Mouse (Mus musculus) adrenal gland, adult (tissue): Measurements from ENCODE around the gene Orc2.
A peak's percentile ranks its signal among the peaks of the same experiment; 100 is the strongest.

ENCODE experiments used
- DNase-seq, 2 experiments: peaks; one replicate each; pipeline ENCODE4 v3.0.0; 2022 to 2023; ENCODE audit warnings: low spot score in 1 of 2; ENCODE audit not compliant: inconsistent age in 2 of 2

Gene Orc2

DNA sequence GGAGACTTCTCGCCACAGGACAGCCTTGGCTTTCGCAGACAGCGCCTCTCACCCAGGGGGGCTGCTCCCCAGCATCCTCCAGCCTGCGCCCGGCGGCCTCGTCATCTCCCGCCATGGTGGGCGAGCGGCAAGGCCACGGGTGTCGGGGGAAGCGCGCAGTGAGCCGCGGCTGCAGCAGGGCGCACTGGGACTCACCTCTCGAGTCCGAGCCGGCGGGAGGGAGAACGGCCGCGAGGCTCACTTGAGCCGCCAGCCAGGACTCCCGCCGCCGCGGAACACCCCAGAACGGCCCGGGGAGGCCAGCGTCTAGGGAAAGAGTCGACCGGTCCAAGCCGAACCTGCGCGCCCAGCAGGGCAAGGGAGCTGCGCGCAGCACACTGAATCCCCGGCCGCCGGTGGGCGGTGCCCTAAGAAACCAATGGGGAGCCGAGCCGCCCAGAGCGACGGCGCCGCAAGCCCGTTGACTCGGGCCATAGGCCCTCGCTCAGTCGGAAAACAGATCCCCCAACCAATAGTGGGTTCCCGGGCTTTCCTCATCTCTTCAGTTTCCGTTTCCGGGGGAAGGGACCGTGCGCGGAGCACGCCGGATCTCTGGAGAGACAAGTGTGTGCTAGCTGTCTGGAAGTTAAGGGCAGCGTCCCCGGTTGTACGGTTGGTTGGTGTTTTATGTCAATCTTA is at the start of gene Orc2:
Gene Orc2 (minus strand): TSS at position 533 of the 678 bp plus-strand sequence.
- DNase-seq, result peak; percentile 94 to 97

DNA sequence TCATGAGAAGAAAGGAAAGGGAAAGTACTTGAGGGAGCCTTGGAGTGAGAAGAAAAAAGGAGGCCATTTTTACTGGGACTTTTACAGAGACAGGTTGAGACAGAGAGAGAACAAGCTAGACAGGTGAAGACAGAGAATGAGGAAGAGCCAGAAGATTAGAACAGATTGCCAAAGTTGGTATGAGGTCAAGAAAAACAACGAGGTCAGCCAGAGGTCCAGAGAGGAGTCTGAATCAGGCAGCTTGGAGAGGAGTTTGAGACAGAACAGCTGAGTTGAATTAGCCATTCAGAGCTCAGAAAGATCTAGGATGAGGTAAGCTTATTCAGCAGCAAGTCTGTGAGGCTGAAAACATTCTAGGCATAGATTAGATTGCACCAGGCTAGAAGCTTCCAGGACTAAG is 36.5 kb upstream of the Orc2 start:
- DNase-seq, result no peak

DNA sequence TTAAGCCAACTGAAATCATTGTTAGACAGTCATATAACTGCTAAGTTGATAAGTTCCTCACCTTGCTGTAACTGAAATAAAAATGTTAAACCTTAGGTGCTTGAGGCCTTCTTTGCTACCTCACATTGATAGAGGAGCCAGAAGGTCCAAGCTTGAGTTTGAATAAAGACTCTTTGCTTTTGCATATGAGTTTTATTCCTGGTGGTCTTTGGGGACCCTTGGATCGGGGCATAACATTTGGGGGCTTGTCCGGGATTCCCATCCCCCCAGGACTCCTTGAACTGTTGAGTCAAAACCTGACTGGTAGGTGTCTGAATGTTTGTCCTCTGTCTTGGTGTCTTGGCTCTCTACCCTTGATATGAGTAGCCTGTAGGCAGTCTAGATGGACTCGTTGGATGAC is 2.3 kb upstream of the Orc2 start:
- no peak for DNase-seq

DNA sequence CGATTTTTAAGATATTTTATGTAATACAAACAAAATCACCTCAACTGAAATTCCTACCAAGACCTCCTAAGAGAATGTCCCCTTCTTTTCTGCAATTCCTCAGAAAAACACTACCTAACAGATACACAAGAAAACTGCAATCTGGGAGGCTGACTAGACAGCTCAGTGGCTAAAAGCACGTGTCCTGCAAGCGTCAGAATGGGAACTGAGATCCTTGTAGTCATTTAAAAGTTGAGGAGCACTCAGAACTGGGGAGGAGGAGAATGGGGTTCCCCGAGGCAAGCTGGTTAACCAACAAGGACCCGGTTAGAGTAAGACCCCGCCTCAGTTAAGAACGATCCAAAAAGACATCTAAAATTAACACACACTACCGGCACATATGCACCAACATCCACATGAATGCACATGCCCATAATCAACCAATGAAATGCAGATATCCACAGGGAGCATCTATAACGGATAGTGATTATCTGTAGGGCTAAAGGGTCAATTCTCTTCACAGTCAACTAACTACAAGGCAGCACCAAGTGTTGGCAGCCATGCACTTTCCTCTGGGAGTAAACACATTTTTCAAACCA is 1.0 kb downstream of the Orc2 start:
- DNase-seq, result peak in 1 of 2 experiments; percentile 35

DNA sequence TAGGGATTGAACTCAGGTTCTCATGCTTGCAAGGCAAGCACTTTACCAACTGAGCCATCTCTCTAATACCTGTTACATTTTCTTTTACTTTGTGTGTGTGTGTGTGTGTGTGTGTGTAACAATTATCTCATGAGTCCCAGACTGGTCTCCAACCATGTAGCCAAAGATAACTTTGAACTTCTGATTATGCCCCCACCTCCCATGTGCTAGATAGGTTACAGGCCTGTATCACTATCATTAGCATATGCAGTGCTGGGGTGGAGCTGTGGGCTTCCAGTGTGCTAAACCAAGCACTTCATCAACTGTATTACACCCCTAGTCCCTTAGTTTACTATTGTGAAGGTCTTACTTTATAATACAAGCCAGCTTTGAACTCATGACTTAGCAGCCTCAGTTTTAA is 1.8 kb downstream of the Orc2 start:
- DNase-seq, result no peak

DNA sequence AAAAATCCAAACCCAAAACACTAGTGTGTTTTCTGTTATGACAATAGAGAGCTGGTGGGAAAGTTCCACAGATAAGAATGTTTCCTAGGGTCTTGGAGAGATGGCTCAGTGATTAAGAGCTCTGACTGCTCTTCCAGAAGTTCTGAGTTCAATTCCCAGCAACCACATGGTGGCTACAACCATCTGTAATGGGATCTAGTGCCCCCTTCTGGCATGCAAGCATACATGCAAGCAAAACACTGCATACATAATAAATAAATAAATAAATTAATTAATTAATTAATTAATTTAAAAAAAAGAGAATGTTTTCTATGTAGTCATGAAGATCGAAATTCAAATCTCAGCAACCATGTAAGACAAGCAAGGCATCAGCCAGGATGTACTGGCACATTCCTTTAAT is 6.2 kb downstream of the Orc2 start:
- no peak for DNase-seq

DNA sequence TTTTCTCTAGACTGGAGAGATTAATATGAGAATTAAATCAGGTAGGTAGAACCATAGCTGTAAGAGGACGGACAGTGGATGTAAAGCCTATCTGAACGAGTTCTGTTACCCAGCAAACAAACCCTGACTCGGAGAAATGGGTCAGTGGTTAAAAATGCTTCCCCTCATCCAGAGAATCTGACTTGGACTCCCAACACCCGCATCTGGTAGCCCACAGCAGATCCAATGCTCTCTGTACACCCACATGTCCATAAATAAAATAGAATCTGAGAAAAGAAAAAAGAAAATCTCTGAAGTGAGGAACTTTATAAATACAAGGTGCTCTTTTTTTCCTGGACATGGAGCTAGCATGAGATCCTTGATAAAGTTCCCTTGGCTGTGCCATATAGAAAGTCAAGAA is 7.2 kb downstream of the Orc2 start:
- DNase-seq, result no peak

DNA sequence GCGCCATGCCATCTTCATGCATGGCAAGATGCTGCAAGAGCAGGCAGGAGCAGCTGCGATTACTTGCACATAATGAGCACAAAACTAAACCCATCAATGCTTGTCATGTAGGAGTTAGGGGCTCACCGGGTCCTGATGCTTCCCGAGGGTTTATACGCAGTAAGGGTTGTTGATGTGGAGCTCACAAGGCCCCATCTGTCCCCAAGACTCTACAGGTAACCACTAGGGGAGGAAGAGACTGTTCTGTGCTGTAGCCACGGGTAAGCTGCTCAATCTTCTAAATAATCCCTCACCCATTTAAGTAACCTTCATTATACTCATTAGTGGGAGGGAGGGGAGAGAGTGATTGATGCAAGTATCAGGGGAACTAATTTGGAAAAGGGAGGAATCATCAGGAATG is 9.3 kb downstream of the Orc2 start:
- DNase-seq, result no peak

DNA sequence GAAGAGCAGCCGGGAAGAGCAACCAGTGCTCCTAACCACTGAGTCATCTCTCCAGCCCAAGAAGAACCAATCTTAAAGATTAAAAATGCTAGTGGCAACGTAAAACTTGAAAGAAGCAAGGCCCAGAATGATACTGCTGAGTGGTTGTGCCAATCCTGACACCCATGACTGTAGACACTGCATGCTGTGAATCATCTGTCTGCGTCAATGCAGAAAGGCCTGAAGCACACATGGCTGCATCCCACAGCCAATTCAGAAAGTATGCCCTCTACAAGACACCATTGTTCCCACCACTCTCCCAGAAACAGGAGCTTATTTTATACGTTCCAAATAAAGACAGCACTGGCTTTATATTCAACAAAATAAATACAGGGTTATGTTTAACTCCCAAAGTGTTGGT is 22.3 kb downstream of the Orc2 start:
- DNase-seq, result no peak

DNA sequence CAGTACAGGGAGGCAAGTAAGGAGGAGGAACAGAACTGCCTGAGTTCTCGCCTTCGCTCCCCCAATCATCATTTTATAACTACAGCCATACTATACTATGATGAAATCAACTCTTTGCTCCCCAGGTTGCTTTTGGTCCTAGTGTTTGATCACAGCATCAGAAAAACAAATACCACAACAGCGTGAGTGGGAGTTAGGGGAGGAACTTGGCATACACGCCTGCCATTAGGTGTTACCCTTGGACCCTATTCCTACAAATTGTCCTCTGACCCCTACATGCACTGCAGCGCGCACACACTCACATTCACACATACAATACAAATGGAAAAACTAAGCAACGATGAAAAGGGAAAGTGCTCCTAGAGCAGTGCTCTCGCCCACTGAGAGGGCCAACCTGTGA is 29.2 kb downstream of the Orc2 start:
- DNase-seq, result no peak

DNA sequence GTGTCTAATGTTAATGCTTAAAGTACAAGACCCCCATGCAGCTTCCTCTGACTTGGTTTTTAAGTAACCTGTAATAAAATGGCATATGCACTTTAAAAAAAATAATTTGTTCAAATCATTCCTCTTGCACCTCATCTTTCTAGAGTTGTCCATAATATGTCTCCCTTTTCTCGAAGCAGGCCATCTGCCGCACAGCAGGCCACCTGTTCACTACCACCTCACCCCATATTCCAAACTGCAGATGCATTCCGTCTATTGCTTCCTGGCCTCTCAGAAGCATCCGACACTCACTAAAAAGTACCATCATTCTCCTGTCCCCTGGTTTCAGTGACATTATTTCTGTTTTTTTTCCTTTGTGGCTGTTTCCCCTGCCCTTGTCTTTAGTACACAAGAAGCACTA is 39.3 kb downstream of the Orc2 start:
- no peak for DNase-seq

DNA sequence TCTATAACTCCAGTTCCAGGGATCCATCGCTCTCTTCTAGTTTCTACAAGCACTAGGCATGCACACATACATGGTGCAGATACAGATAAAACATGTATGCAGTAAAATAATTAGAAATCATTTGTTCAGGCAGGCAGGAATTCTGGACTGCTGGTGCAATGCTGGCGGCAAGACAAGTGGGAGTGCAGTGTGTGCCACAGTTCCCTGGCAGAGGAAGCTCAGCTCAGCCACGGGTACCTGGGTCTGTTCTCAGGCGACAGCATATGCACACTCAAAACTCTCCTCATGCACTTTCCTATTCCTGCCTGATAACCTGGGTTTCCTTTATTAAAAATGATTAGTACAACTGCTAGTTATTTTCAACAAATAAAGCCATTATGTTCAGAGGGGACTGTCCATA is 39.9 kb downstream of the Orc2 start:
- no peak for DNase-seq

DNA sequence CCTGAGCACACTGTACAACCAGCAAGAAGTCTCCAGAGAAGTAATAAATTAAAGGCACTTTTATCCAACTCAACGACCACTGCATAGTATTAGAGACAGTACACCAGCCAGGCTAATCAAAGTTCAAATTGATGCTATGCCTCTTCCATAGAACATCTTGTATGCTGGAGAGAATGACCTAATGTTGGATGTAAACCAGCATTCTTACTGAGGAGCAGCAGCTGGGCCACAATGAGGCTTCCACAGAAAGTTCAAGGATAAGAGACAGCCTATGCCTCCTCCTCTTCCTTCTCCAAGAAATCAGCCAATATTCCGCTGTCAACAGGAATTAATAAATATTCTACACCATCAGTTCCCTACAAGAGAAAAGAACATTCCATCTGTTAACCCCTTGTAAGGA is 41.0 kb downstream of the Orc2 start:
- no peak for DNase-seq

DNA sequence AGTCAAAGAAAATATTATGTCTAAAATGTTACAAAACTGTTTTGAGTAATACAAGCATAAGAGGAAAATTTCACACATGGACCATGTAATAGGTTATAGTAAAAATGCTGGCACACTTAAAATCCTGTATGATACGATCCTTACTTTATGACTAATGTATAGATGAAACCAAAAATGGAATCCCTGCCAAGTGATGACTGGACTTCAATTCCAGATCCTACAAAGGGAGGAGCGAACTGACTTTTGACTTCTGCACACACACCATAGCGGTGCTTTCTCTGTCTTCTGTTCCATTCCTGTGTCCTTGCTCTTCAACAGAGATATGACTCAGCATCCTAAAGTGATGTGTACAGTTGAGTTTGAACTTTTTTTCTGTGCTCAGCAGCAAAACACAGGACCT is 44.3 kb downstream of the Orc2 start:
- DNase-seq, result peak; percentile 30 to 72

DNA sequence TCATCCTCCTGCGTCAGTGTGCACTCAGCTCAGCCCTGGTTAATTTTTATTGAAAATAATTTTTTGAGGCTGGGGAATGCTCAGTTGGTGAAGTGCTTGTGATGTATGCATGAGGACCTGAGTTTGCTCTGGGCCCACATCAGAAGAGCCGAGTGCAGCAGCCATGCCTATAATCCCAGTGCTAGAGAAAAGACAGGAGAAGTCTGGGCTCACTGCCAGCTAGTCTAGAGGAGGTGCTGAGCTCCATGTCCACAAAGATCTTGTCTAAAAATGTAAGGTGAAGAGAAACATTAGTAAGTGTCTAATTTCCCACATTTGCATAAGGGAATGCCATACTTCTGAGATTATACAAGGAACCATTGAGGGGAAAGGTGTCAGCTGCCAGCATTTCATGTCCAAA is 46.0 kb downstream of the Orc2 start:
- DNase-seq, result peak in 1 of 2 experiments; percentile 41

DNA sequence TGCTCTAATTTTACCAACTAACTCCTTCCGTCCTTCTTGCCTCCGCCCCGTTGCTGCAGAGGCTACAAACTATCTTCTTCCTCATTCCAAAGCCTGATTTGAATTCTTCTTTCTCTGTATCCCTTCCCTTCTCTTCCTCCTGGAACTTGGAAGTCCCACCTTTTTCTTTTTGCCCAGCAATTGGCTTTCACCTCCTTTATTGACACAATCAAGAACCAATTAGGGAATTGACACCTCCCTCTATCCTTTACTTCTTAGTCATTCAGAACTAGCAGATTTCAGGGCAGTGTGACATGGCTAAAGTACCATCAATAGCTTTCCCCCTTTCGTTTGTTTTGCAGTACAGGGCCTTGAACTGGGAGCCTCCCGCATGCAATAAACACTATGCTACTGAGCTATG is 46.7 kb downstream of the Orc2 start:
- DNase-seq, result no peak

DNA sequence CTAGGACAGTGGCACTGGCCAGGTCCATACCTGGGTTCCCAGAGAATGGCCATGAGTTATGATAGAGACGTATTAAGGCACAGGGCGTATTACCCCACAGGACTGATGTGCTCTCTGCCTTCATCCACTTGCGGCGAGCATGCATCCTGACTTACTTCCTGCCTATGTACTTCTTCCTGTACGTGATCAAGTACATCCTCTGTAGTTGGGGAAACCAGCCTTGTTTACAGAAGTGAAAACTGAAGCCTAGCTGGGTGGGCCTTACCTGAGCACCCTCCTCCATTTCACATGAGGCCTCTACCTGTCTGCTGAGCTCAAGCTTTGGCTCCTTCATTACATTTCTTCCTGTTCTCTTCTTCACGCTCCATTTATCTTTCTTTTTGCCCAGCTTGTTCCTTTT is 50.6 kb downstream of the Orc2 start:
- no peak for DNase-seq

DNA sequence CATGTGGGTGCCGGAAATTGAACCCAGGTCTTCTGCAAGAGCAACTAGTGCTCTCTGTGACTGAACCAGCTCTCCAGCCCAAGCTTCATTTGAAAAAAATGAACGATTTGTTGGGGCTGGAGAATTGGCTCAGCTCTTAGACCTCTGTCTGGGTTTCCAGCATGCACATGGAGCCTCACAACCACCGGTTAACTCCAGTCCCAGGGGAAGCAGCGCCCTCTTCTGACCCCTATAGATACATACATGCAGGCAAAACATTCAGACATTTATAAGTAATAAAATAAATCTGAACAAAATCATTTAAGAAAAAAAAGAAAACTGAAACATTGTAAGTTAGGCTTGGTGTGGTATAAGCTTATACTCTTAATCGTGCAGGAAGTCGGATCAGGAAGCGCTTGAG is 56.5 kb downstream of the Orc2 start:
- DNase-seq, result no peak

DNA sequence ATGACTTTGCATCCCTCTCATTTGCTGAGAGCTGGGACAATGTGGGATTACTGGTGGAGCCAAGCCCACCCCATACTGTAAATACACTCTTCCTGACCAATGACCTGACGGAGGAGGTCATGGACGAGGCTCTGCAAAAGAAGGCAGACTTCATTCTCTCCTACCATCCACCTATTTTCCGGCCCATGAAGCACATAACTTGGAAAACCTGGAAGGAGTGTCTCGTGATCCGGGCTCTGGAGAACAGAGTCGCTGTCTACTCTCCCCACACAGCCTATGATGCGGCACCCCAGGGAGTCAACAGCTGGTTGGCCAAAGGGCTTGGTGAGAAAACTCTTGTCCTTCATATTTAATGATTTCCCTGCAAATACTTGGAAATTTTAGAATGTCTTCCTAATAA is 57.1 kb downstream of the Orc2 start:
- no peak for DNase-seq

DNA sequence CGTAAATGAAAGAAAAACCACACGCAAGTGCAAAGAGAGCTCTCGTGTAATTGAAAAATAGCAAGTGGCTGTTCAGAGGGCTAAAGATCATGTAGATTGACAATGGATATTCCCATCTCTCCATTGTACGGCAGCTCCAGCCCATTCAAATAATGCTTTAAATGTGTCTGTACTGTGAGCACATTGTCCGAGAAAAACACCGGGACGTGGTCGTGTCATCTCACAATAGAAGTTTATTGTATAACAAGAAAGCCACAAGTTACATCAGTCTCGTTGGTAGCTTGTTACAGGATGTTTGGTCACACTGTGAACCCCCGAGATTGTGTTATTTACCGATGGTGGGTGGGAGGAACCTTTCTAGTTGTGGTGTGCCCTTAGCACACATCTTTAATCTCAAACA is 59.0 kb downstream of the Orc2 start:
- no peak for DNase-seq

DNA sequence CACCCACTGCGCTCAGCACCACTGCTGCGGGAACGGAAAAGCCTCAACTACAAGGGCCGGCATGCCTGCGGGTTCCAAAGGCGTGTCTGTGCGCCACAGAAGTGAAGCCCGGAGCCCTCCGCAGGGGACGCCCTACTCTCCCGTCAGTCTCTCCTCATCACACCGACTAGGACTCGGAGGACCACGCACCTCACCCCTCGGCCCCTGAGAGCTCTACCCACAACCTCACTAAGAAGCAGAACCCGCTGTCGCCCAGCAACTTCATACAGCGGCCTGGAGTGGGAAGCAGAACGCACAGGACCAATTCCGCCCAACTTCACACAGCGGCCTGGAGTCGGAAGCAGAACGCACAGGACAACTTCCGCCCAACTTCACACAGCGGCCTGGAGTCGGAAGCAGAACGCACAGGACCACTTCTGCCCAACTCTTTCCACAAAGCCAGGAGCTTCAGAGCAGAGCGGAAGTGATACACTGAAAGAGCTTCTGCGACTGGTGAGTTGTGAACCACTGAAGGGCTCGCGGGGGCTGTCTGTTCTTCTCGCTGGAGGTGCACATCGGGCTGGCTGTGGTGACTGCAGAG is 59.7 kb downstream of the Orc2 start, which contains the start of the genes Nif3l1 and Ppil3:
Gene Nif3l1 (plus strand): TSS at position 9 of the 580 bp plus-strand sequence.
Gene Ppil3 (minus strand): TSS at position 344 of the 580 bp plus-strand sequence.
- peak; percentile 90 to 97 for DNase-seq

DNA sequence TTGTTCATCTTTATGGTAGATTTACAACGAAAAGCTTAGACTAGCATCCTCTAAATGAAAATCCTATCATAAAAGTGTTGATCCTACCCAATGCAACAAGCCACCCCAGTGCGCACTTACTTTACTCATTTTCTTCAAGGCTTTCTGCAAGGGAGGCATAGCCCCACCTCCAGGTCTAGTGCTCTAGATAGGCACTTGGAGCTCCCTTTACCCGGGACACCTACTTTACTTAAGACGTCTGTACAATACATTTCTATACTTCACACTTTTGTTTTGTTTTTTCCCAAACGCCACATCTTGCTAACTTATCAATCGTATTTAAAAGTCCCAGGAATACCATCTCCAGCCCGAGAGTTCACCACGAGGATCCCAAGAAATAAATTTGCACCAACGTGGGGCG is 60.2 kb downstream of the Orc2 start:
- no peak for DNase-seq

DNA sequence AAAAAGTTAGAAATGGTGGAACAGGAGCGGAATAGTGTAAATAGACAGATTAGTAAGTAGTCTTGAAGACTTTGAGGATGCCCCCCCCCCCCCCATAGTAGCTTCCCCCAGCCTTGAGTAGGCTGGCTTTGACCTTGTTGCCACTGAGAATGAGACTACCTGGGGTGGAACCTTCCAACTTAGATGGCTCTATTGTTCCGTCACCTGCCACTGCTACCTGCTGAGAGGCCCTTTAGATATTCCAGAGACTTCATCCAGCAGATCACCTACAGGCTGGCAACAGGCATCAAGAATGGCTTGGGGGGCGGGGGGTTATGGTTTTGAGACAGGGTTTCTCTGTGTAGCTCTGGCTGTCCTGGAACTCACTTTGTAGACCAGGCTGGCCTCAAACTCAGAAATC is 80.4 kb downstream of the Orc2 start:
- DNase-seq, result no peak
